Mouse (Mus musculus) embryonic facial prominence, embryonic 15.5 days (tissue): ENCODE measurements around the gene Clic5. TPM values are rescaled to one million over a fixed set of nuclear protein-coding genes. Genes with fewer than 3 reads are reported as not detected.
"Not testable (repeated sequence)": the region's sequence is repeated elsewhere in the genome, so short reads cannot be mapped to it uniquely, and the experiment has no call there.

Experiments used
- ATAC-seq: fragments of 200-750 bp; cut with Nextera tagmentation; 2 replicates; pipeline ENCODE4 v1.8.0; 2017; ENCODE audit warnings: low read depth, moderate TSS enrichment; ENCODE audit not compliant: insufficient number of reproducible peaks, low FRiP score, low TSS enrichment
- H3K27ac ChIP-seq: fragments of 300-500 bp; sonication (generic); replicated peaks from 2 replicates; pipeline ENCODE4 v1.5.1; 2015; ENCODE audit warnings: mild to moderate bottlenecking, inconsistent platforms
- H3K27me3 ChIP-seq: fragments of 300-500 bp; sonication (generic); 2 replicates; pipeline ENCODE4 v1.6.1; 2015; ENCODE audit warnings: inconsistent platforms
- H3K36me3 ChIP-seq: fragments of 300-500 bp; sonication (generic); 2 replicates; pipeline ENCODE4 v1.6.1; 2015; ENCODE audit warnings: mild to moderate bottlenecking, inconsistent platforms
- H3K4me1 ChIP-seq: fragments of 300-500 bp; sonication (generic); 2 replicates; pipeline ENCODE4 v1.6.1; 2015; ENCODE audit warnings: inconsistent platforms
- H3K4me2 ChIP-seq: fragments of 300-500 bp; sonication (generic); replicated peaks from 2 replicates; pipeline ENCODE4 v1.6.1; 2015; ENCODE audit warnings: mild to moderate bottlenecking, inconsistent platforms
- H3K4me3 ChIP-seq: fragments of 300-500 bp; sonication (generic); replicated peaks from 2 replicates; pipeline ENCODE4 v1.5.1; 2015; ENCODE audit warnings: mild to moderate bottlenecking, inconsistent platforms
- H3K9ac ChIP-seq: fragments of 300-500 bp; sonication (generic); 2 replicates; pipeline ENCODE4 v1.6.1; 2015; ENCODE audit warnings: inconsistent platforms
- H3K9me3 ChIP-seq: fragments of 300-500 bp; sonication (generic); replicated peaks from 2 replicates; pipeline ENCODE4 v1.6.1; 2016; ENCODE audit warnings: inconsistent platforms
- WGBS: fragments of 180-500 bp; shearing (Covaris S2); methylation state at CpG from one replicate; pipeline ENCODE4 v1.1.7; 2015; 5-methylcytosine and 5-hydroxymethylcytosine counted together
- polyA plus RNA-seq: library from polyadenylated mRNA; unstranded; fragments of >200 nt; fragmentation: Nextera tagmentation; extraction: Ambion mirVana; gene quantifications from 2 replicates; pipeline ENCODE4 v1.2.1, GENCODE M21; 2015

Clic5 gene
- polyA plus RNA-seq, 1 experiment from 2014 or later = 1.1 TPM

DNA sequence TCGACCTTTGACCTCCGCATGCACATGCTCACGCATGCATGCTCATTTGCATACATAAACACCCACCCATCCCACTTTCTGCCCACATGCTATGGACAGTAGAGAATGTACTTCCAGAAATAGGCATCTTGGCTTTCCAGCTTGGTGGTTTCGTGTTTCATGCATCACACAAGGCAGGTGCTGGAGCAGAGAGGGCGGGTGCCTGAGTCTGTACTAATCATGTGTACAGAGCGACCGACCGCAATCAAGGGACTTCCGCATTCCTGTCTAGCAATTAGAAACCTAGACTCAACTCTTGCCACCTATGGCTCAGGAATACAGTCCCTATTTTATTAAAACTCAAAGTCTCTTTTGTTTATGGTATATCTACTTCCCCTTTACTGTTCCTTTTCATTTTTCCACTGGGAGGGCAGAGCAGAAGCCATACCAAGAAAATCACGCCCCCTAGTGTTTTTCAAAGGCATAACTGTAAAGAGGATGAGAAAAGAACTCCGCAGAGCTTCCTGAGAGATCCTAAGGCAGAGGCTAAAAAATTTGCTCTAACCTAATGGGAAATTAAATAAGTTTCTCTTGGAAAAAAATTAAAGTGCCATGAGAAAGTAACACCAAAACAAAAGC is 22.5 kb upstream of the Clic5 start:
- 57% methylated on average over 11 of the region's 11 CpGs for WGBS
- peak; percentile 82 for ATAC-seq
- Histone ChIP-seq H3K4me3 (no peak overlapping the region), H3K27me3 (no peaks in the 10 kb centered on the region), H3K27ac (no peak overlapping the region), H3K4me1 (peaks cover 12% of the 10 kb centered on the region; the same call in 1 of the 2 replicates), H3K36me3 (no peaks in the 10 kb centered on the region), H3K4me2 (no peak overlapping the region), H3K9ac (no peak overlapping the region), H3K9me3 (no peaks in the 10 kb centered on the region)

DNA sequence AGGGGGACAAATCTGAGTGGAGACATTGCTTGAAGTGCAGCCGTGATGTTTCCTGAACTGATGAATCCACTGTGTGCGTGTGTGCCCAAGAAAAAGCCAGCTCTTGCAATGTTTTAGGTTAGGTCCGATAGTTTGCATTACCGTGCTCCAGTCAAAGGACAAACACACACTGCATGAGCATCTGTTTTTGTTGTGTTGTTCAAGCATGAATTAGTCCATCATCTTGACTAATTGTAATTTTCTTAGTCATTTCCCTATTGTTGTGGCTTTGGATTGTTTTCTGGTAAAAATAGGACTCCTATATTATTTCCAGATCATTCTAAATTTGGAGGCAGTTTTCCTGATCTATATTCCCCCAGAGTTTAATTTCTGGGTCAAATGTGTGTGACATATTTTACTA is 18.7 kb upstream of the Clic5 start:
- Histone ChIP-seq H3K4me1 (0 out of 2 replicates have a peak, but pooled peaks cover 3% of the 10 kb centered on the region), H3K9me3 (no peaks in the 10 kb centered on the region)
- 69% methylated on average over 4 of the region's 4 CpGs for WGBS

DNA sequence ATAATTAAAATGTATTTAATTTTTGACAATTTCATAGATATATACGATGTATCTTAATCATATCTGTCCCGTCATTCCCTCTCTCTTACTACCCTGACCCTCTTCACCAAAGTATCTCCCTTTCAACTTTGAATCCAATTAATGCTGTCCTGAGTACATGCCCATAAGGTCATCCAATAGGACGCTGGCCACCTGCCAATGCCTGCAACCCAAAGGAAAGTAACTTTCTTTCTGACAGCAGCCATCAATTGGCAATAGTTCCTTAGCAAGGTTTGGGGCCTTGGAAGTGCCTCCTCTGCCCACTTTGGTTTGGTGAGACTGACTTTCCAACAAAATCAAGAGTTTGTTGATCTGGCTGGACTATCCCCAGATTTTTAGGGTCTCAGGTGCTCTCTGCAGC is 18.1 kb upstream of the Clic5 start:
- no peak overlapping the region for H3K9ac ChIP-seq
- H3K27me3 ChIP-seq = no peaks in the 10 kb centered on the region
- ATAC-seq = no peak
- H3K9me3 ChIP-seq = no peaks in the 10 kb centered on the region
- H3K4me2 ChIP-seq = no peak overlapping the region
- 0 out of 2 replicates have a peak, but pooled peaks cover 3% of the 10 kb centered on the region for H3K4me1 ChIP-seq
- H3K4me3 ChIP-seq = no peak overlapping the region
- no peaks in the 10 kb centered on the region for H3K36me3 ChIP-seq
- H3K27ac ChIP-seq = no peak overlapping the region
- 93% methylated on average over 3 of the region's 3 CpGs for WGBS

More for the DNA sequence above, 18.7 kb upstream of the Clic5 start:
- H3K9ac ChIP-seq = no peak overlapping the region
- no peak overlapping the region for H3K27ac ChIP-seq
- H3K4me3 ChIP-seq = no peak overlapping the region
- H3K36me3 ChIP-seq = no peaks in the 10 kb centered on the region
- ATAC-seq = no peak
- no peaks in the 10 kb centered on the region for H3K27me3 ChIP-seq
- no peak overlapping the region for H3K4me2 ChIP-seq

DNA sequence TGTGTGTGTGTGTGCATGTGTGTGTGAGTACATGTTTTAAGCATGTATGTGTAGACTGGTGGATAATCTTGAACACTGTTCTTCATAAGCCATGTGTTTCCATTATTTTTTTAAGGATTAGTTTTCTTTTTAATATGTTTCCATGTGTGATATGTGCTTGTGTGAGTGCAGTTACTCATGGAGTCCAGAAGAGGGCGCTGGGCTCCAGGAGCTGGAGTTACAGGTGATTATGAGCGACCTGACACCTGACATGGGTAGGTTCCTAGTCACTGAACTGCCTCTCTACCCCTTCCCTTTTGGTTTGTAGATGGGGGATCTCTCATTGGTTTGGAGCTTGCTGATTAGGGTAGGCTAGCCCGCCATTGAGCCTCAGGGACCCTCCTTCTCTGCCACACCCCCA is 16.5 kb upstream of the Clic5 start:
- Histone ChIP-seq H3K27ac (no peak overlapping the region), H3K9ac (no peak overlapping the region), H3K4me3 (no peak overlapping the region), H3K4me2 (no peak overlapping the region), H3K27me3 (no peaks in the 10 kb centered on the region), H3K36me3 (no peaks in the 10 kb centered on the region), H3K4me1 (no peaks in the 10 kb centered on the region), H3K9me3 (no peaks in the 10 kb centered on the region)
- no peak for ATAC-seq
- WGBS = 40% methylated on average over 3 of the region's 3 CpGs

DNA sequence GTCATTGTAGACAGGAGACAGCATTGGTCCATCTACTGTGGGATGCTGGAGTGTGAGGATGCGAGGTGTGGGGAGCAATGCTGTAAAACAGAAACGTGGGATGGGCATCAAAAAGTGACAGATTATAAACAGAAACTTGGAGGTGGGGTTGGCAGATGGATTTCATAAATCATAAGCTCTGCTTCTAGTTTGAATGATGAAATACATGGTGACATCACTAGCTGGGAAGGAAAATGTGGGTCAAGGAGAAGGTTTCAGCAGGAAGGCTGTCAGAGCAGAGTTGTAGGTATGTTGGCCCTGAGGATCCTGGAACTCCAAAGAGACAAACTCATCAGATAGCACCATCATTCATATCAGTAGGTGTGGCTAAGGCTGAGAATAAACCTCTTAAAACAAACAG is 15.0 kb upstream of the Clic5 start:
- Histone ChIP-seq H3K4me3 (no peak overlapping the region), H3K9ac (no peak overlapping the region), H3K27ac (no peak overlapping the region), H3K27me3 (no peaks in the 10 kb centered on the region), H3K9me3 (no peaks in the 10 kb centered on the region), H3K4me2 (no peak overlapping the region), H3K4me1 (no peaks in the 10 kb centered on the region), H3K36me3 (no peaks in the 10 kb centered on the region)
- no peak for ATAC-seq
- WGBS = 55% methylated on average over 2 of the region's 2 CpGs

DNA sequence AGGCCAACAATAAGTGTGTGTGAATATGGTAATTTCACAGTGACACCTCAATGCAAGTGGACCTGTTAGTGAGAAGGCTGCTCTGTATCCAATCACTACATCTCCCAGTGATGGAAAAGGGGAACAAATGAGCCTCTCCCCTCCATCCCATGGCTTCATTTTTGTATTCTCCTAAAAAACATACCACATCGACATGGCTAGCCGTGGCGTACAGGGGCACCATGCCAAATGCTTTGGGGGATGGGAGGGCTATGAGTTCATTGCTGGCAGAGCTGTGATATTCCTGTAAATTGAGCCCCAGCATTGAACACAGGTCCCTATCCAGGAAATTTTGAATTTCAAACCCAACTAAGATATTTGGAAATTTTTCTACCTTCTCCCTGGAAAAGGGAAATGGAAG is 11.1 kb upstream of the Clic5 start:
- no peaks in the 10 kb centered on the region for H3K4me1 ChIP-seq
- H3K9me3 ChIP-seq = no peaks in the 10 kb centered on the region
- H3K27ac ChIP-seq = no peak overlapping the region
- WGBS = 63% methylated on average over 3 of the region's 3 CpGs
- H3K27me3 ChIP-seq = no peaks in the 10 kb centered on the region
- H3K4me3 ChIP-seq = no peak overlapping the region
- no peak overlapping the region for H3K4me2 ChIP-seq
- no peak overlapping the region for H3K9ac ChIP-seq
- no peaks in the 10 kb centered on the region for H3K36me3 ChIP-seq
- no peak for ATAC-seq

DNA sequence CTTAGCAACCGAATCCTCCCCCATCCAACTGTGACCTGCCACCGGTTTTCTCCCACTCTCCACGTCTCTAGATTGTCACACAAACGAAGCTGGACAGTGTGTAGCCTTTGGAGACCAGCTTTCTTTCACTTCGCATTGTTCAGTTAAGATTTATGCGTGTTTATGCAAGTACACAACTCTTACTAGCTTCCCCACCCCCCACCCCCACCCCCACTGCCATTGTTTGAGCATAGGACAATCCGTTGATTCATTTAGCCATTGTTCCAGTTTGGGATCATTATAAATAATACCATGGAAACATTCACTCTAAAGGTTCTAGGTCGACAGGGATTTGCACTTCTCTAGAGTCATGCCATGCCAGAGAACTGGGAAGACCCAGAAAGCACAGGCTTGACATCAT is 7.0 kb upstream of the Clic5 start:
- Histone ChIP-seq H3K27me3 (no peaks in the 10 kb centered on the region), H3K4me3 (no peak overlapping the region), H3K27ac (no peak overlapping the region), H3K9ac (no peak overlapping the region), H3K9me3 (no peaks in the 10 kb centered on the region), H3K36me3 (no peaks in the 10 kb centered on the region), H3K4me2 (no peak overlapping the region), H3K4me1 (no peaks in the 10 kb centered on the region)
- no peak for ATAC-seq
- WGBS = 71% methylated on average over 8 of the region's 8 CpGs

DNA sequence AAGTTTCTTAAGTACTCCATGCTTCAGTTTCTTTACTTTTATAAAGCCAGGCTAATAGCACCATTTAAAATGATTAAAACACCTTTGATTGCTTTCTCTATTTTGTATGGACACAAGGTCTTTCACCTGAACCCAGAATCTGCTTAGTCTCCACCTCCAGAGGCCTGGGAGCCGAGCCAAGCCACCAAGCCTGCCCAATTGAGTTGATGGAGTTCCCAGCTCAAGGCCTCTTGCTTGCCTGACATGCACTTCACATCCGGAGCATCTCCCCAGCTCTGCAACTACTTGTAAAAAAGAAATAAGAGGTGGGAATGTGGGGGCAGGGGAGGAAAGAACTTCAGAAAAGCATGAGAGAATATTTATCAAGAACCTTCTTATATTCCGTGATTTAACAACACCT is 1.5 kb upstream of the Clic5 start:
- no peak overlapping the region for H3K4me2 ChIP-seq
- ATAC-seq = no peak
- H3K9ac ChIP-seq = no peak overlapping the region
- no peaks in the 10 kb centered on the region for H3K9me3 ChIP-seq
- 70% methylated on average over 3 of the region's 3 CpGs for WGBS
- no peak overlapping the region for H3K4me3 ChIP-seq
- H3K27ac ChIP-seq = no peak overlapping the region
- peaks cover 17% of the 10 kb centered on the region for H3K27me3 ChIP-seq
- H3K4me1 ChIP-seq = peaks cover 12% of the 10 kb centered on the region
- no peaks in the 10 kb centered on the region for H3K36me3 ChIP-seq

DNA sequence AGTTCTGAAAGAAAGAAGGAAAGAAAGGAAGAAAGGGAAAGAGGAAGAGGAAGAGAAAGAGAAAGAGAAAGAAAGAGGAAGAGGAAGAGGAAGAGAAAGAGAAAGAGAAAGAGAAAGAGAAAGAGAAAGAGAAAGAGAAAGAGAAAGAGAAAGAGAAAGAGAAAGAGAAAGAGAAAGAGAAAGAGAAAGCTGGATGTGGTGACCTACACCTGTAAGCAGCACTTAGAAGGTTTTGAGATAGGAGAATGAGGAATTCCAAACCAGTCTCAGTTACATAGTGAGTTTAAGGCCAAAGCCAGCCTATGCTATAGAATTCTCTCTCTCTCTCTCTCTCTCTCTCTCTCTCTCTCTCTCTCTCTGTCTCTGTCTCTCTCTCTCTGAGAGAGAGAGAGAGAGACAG is 847 bp upstream of the Clic5 start:
- not testable (repeated sequence) for H3K4me3 ChIP-seq, H3K27ac ChIP-seq, H3K9me3 ChIP-seq, H3K36me3 ChIP-seq, H3K9ac ChIP-seq, H3K4me2 ChIP-seq, ATAC-seq
- H3K27me3 ChIP-seq = peaks cover 17% of the 10 kb centered on the region
- H3K4me1 ChIP-seq = peaks cover 12% of the 10 kb centered on the region

- no peak for ATAC-seq
- no peaks in the 10 kb centered on the region for H3K9me3 ChIP-seq
- H3K27me3 ChIP-seq = peaks cover 20% of the 10 kb centered on the region
- under 1% methylated on average over 24 of the region's 24 CpGs for WGBS
- H3K4me2 ChIP-seq = peak overlapping the region; percentile 88
- H3K27ac ChIP-seq = no peak overlapping the region
- H3K4me3 ChIP-seq = peak overlapping the region; percentile 46
- peak overlapping the region; percentile 26 for H3K9ac ChIP-seq
- no peaks in the 10 kb centered on the region for H3K36me3 ChIP-seq
- H3K4me1 ChIP-seq = peaks cover 12% of the 10 kb centered on the region
Observed at GRCm38 (mm10) chr17:44188769-44189145, 373 bp downstream of the Clic5 start.

GRCm38 (mm10) chr17:44189696-44190095 is 1.3 kb downstream of the Clic5 start:
- Histone ChIP-seq H3K4me1 (peaks cover 12% of the 10 kb centered on the region), H3K9me3 (no peaks in the 10 kb centered on the region), H3K27me3 (peaks cover 20% of the 10 kb centered on the region), H3K27ac (no peak overlapping the region), H3K9ac (no peak overlapping the region), H3K4me2 (peak overlapping the region; percentile 88), H3K36me3 (no peaks in the 10 kb centered on the region), H3K4me3 (peak overlapping the region; percentile 18)
- ATAC-seq = 0 out of 2 replicates have a peak, but pooled peaks have one; percentile 29
- 5% methylated on average over 11 of the region's 11 CpGs for WGBS

DNA sequence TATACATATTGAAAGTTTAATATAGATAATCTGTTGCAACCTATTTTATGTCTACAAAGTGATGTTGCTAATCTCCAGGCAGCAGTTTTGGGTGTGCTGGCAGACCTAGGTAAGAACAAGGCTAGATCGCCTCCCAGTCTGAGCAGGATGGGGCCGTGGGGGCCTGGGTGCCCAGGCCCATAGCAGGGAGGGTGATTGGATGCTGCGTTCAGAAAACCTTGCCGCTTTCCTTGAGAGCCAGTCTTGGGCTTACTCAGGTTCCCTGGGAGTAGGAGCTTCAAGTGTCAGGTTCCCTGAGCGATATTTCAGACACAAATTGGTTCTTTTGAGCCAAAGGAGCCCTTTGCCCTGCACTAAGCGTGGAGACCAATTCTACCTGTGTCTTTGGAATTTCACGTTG is 1.9 kb downstream of the Clic5 start:
- H3K4me1 ChIP-seq = peaks cover 12% of the 10 kb centered on the region
- no peak overlapping the region for H3K9ac ChIP-seq
- no peaks in the 10 kb centered on the region for H3K9me3 ChIP-seq
- 41% methylated on average over 7 of the region's 7 CpGs for WGBS
- H3K36me3 ChIP-seq = no peaks in the 10 kb centered on the region
- H3K27ac ChIP-seq = no peak overlapping the region
- H3K4me2 ChIP-seq = no peak overlapping the region
- H3K4me3 ChIP-seq = no peak overlapping the region
- peaks cover 20% of the 10 kb centered on the region for H3K27me3 ChIP-seq
- no peak for ATAC-seq
